Mouse (Mus musculus) bone marrow, adult 2 months (tissue): Measurements from ENCODE around the gene Arhgef10l.

Source experiments
- CTCF ChIP-seq: fragments of 200-500 bp; IDR thresholded peaks from 2 replicates; pipeline ENCODE4 v1.5.1; 2011; ENCODE audit warnings: low read length, control low read depth; ENCODE audit not compliant: control insufficient read depth, insufficient read depth
- POLR2A ChIP-seq: fragments of 200-500 bp; IDR thresholded peaks from 2 replicates; pipeline ENCODE4 v1.6.1; 2011; ENCODE audit warnings: low read depth, mild to moderate bottlenecking, control low read depth, low read length, borderline replicate concordance; ENCODE audit not compliant: control insufficient read depth

GRCm38 (mm10) chr4:140620496-140620895 is 45.3 kb downstream of the Arhgef10l start:
- TF ChIP-seq CTCF (no peak), POLR2A (no peak)
